Mouse (Mus musculus): ENCODE measurements around the gene Ptprm.

Gene Ptprm

GRCm38 (mm10) chr17:66736450-66736849 is 617.8 kb downstream of the Ptprm start:
- in situ Hi-C loops (cut with MboI, MseI): no loop called here

- in situ Hi-C loops (cut with MboI, MseI): no loop called here
Observed at GRCm38 (mm10) chr17:66733541-66733940, 620.7 kb downstream of the Ptprm start.

GRCm38 (mm10) chr17:66729979-66730378 is 624.3 kb downstream of the Ptprm start:
- in situ Hi-C loops (cut with MboI, MseI): no loop called here

DNA sequence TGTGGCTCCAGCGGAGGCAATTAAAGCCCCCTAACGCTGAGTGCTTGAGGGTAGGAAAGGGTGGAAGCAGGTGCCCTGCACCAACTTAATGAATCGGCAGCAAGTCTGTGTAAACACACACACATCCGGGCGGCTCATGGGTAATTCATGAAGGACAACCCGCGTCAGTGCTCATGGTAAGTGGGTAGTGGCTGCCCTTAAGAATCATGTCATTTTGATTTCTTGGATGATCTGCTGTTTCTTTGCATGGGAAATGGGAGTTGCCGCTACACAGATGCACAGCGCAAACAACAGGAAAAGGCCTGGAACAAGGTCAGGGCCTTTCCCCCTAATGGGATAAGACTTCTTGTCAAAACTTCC is 633.3 kb downstream of the Ptprm start:
- in situ Hi-C loops (cut with MboI, MseI): no loop called here

GRCm38 (mm10) chr17:66720200-66720991 is 633.9 kb downstream of the Ptprm start:
- in situ Hi-C loops (cut with MboI, MseI): no loop called here

GRCm38 (mm10) chr17:66712456-66713205 is 641.6 kb downstream of the Ptprm start:
- in situ Hi-C loops (cut with MboI, MseI): no loop called here

- in situ Hi-C loops (cut with MboI, MseI): no loop called here
Observed at GRCm38 (mm10) chr17:66711221-66712016, 642.8 kb downstream of the Ptprm start.

GRCm38 (mm10) chr17:66710568-66710967 is 643.7 kb downstream of the Ptprm start:
- in situ Hi-C loops (cut with MboI, MseI): no loop called here

- in situ Hi-C loops (cut with MboI, MseI): no loop called here
Observed at GRCm38 (mm10) chr17:66708748-66709147, 645.5 kb downstream of the Ptprm start.

DNA sequence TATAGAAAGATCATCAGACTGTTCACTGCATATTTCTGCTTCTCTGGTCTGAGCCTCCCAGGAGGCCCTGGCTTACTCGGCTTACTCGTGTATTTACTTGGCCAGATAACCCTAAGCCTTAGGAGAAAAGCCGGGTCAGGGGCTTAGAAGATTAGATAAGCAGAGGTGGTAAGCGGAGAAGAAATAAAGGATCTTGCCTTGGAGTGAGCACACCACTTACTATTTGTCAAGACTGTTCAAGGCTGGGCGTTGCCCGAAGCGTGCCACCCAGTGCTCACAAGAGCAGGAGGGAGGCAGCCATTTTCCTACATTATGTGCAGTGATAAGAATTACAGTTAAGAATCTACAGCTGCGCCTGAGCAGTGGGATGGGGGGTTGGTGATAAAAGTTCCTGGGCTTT is 646.6 kb downstream of the Ptprm start:
- in situ Hi-C loops (cut with MboI, MseI): no loop called here

- in situ Hi-C loops (cut with MboI, MseI): no loop called here
Observed at GRCm38 (mm10) chr17:66701358-66702184, 652.7 kb downstream of the Ptprm start.

DNA sequence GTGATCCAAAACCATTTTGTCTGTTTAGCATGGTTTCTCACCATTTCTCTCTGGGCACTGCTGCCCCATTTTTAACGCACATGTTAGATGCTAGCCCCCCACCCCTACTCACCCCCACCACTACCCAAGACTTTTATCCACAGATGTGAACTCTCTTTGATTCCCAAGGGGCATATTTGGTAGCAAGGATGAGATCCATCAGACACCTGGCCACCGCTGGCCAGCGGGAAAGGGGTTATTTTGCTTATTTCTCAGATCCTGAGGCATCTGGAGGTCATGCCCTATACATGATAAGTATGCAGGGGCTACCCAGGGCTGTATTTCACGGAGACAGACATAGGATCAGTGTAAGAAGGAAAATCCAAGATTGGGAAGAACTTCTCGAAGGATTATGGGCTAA is 654.4 kb downstream of the Ptprm start:
- in situ Hi-C loops (cut with MboI, MseI): no loop called here

GRCm38 (mm10) chr17:66697650-66698049 is 656.6 kb downstream of the Ptprm start:
- in situ Hi-C loops (cut with MboI, MseI): no loop called here

- in situ Hi-C loops (cut with MboI, MseI): no loop called here
Observed at GRCm38 (mm10) chr17:66696531-66697172, 657.6 kb downstream of the Ptprm start.

DNA sequence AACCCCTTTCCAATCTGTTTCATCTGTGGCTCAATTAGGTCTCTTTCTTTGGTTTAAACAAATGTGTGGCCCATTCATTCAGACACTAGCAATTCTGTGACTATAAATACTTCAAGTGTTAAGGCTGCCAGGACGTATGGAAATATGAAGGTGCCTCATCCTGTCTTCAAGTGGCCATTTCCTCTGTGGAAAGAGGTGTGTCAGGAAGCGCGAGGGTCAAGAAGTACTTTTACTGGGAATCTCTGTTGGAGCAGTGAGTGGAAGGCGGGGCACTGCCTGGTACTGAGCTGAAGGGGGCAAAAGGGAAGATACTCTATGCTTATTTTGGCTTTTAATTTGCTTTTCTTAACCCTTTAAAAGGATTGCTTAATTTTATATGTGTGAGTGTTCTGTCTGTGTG is 659.9 kb downstream of the Ptprm start:
- in situ Hi-C loops (cut with MboI, MseI): no loop called here

- in situ Hi-C loops (cut with MboI, MseI): no loop called here
Observed at GRCm38 (mm10) chr17:66693676-66694304, 660.5 kb downstream of the Ptprm start.

- in situ Hi-C loops (cut with MboI, MseI): no loop called here
Observed at GRCm38 (mm10) chr17:66692941-66693675, 661.1 kb downstream of the Ptprm start.

- in situ Hi-C loops (cut with MboI, MseI): no loop called here
Observed at GRCm38 (mm10) chr17:66688179-66688578, 666.1 kb downstream of the Ptprm start.

DNA sequence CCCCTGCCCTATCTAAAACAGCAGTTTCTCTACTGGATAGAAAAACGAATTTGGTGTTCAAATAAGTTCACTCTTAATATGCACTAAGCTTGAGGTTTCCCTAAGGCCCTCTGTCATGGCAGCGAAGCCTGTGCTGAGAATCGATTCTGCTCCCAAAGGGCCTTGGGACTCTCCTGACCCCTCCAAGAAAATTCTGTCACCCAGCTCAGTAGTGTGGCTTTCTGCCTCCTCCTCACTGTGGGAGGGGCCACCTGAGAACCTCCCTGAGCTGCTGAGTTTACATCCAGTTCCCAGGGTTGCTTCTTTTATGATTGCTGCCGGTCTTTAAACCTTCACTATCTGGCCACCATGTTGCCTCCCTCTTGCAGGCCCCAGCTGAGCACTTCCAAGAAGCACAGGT is 666.7 kb downstream of the Ptprm start:
- in situ Hi-C loops (cut with MboI, MseI): no loop called here

Data from T-helper 2 cell (primary cell).